Mouse (Mus musculus): ENCODE measurements around the gene Tcam1.

DNA sequence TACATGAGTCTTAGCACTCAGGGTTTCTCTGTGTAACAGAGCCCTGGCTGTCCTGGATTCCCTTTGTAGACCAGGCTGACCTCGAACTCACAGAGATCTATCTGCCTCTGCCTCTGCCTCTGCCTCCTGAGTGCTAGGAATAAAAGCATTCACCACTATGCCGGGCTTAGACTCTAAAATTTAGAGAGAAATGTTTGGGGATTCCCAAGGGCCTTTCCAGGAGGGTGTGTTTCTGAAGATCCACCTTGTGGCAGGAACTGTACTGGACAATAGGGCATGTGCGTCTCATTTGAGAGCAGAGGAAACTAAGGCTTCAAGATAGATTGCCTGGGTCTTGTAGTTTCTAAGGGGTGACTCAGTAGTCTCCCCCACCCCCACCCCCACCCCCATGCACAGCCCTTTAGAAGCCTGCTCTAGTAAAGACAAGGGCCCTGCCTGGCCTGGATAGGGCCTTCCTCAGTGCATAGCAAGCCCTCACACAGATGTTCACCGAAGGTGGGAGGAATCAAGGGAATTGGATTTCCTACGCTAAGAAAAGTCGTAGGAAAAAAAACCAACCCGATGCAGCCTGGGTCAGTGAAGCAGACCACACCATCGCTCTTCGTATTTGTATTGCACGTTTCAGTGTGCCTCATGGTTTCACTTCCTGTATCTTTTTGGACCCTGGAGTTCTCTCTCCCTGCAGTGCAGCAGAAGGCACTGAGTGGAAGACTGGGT, 29.0 kb downstream of the Tcam1 start:
- TF ChIP-seq POLR2AphosphoS5 (IDR thresholded peaks at IDR 0.05; ENCODE audit: borderline replicate concordance, low read depth, low read length) (no peak), POLR2AphosphoS2 (IDR thresholded peaks at IDR 0.05; ENCODE audit: low read length) (no peak), TBP (IDR thresholded peaks at IDR 0.05; ENCODE audit: low read depth, low read length) (no peak), ETS1 (IDR thresholded peaks at IDR 0.05; ENCODE audit: low read depth, low read length) (no peak), TAL1 (IDR thresholded peaks at IDR 0.05; ENCODE audit: low read length) (no peak), USF2 (IDR thresholded peaks at IDR 0.05; ENCODE audit: borderline replicate concordance in 1 of 2, insufficient read depth in 1 of 2, low read depth in 1 of 2, low read length in 2 of 2) (no peak), CTCF (IDR thresholded peaks at IDR 0.05 in 2 of 3, conservative IDR thresholded peaks at IDR 0.05 in 1 of 3; ENCODE audit: control insufficient read depth in 1 of 3, insufficient read depth in 1 of 3, low read depth in 2 of 3, low read length in 3 of 3, poor library complexity in 1 of 3, severe bottlenecking in 1 of 3) (no peak)
